Mouse (Mus musculus) brain, adult 2 months (tissue): ENCODE results near the gene Lrrc71.

Experiments used
- DNase-seq: peaks from one replicate; pipeline ENCODE4 v3.0.0; 2011; ENCODE audit warnings: low read depth, low spot score

Lrrc71 gene

GRCm38 (mm10) chr3:87724556-87724955 is 23.9 kb downstream of the Lrrc71 start:
- no peak for DNase-seq

- DNase-seq, result no peak
Observed at GRCm38 (mm10) chr3:87718525-87718924, 29.9 kb downstream of the Lrrc71 start.
